Mouse (Mus musculus) granulocyte monocyte progenitor cell, adult 5-6 weeks (primary cell): ENCODE data around the gene Usp24. TPM values are rescaled to one million over a fixed set of nuclear protein-coding genes. Genes with fewer than 3 reads are reported as not detected.
A peak's percentile ranks its signal among the peaks of the same experiment; 100 is the strongest.

Experiments
- ATAC-seq: replicated peaks from 2 replicates; pipeline ENCODE4 v1.8.0; 2016; ENCODE audit warnings: mild to moderate bottlenecking, moderate TSS enrichment, inconsistent platforms; ENCODE audit not compliant: poor library complexity, severe bottlenecking
- total RNA-seq, 2 experiments: library from RNA; stranded (forward) in 1 of 2; stranded (reverse) in 1 of 2; fragments of 200-712, 200-1000 nt in 1 of 2; fragments of >200 nt in 1 of 2; fragmentation: Nextera tagmentation in 1 of 2; gene quantifications; 2 replicates each; pipeline ENCODE4 v1.2.3; 2014 to 2017

The Usp24 gene
- total RNA-seq, 2 experiments from 2014 or later, result 26.2 to 35.5 TPM

DNA sequence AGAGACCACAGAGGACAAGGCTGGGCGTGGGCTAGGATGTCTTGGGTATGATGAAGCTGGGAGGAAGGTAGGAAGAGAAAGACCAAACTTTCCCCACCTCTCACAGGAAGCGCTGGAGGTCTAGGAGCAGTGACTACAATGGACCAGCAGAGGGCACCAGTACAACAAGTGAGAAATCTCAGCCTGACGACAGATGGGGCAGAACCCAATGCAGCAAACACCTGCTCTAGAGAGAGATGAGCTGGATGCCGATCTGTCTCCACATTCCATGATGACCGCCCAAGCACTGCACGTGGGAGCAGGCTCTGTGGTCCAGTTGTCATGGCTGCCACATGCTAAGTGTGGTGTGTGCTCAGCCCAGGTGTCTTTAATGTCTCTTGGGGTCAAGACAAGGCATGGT is 158.2 kb downstream of the Usp24 start:
- ATAC-seq, result peak; percentile 84

DNA sequence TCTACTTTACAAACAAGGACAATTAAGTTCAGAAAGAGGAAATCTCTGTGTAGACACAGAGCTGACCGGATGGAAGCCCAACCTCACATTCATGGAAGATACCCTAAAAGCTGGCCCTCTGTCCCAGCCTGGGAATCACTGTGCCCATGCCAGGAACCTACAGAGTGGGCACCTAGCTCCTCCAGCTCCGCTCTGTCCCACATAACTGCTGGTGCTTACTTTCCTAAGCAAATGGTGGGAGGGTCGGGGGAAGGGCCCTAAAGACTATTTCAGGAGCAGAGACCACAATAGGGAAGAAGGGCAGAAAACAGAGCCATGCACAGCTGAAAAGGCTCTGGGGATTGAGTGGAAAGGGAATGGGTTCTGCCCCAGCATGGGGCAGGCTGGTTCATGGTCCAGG is 164.5 kb downstream of the Usp24 start:
- no peak for ATAC-seq

DNA sequence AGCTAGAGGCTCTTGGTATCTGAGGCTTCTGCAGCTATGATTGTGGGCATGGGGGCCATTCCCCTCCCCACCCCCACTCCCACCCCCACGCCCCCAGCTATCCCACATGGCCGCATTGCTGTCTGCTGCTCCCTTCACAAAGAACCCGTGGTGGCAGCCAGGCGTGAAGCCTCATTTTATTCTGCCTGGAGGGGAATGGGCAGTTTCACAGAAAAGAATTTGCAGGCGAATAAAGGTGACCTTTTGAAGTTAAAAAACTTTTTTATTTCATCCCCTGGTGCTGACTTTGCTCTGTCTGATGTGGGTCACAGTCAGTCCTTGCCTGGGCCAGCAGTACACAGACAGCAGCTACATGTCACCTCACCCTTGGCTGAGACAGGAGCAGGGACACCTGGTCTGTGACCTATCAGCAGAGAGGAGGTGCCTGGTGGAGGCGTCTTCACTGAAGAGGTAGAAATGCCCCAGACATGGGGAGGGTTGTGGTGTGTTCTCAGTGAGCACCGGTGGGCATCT is 167.3 kb downstream of the Usp24 start:
- ATAC-seq, result no peak

DNA sequence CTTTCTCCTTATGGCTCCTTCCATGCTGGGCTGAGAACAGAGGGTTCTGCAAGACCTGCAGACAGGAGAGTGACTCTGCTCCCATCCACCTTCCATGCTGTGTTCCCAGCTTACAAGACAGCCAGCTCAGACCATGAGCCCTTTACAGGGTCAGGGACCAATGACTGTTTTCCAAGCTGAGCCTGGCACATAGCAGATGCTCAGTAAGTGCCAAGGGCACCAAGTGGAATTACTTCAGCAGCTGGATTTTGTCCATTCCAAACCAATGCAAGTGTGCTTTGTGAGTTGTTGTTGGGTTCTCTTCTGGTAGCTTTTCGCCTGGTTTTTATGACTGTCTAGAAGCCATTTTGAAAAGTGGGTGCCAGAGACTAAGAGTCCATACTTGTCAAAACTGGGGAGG is 167.8 kb downstream of the Usp24 start:
- no peak for ATAC-seq

DNA sequence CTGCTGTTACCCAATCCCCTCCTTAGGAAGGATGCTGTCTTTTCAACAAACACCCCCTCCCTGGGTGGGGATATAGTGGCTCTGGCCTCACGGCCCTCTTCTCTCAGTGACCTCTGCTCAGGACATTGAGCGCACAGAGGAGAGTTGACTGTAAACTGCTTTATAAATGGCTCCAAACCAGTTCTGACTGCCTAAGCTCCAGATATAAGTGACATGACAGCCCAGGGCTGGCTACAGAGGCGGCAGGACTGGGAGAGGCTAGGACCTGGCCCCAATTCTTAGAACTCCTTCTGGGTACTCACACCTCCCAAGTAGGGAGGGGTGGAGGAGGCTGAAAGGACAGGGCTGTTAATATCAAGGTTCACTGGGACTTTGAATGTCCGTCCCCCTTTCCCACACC is 174.6 kb downstream of the Usp24 start:
- no peak for ATAC-seq

Other genes starting within 250 kb of the Usp24 start
- not detected in 2 replicates for gene Pcsk9, start 148.1 kb downstream of the Usp24 start, total RNA-seq (2014; fragmentation: Nextera tagmentation)
- 0.17 and 0.46 TPM in 2 replicates for gene Pcsk9, start 148.1 kb downstream of the Usp24 start, total RNA-seq (2017)
- gene Bsnd, start 176.1 kb downstream of the Usp24 start, total RNA-seq (2014; fragmentation: Nextera tagmentation), result not detected in 2 replicates
- not detected in 2 replicates for gene Bsnd, start 176.1 kb downstream of the Usp24 start, total RNA-seq (2017)
- gene Dhcr24, start 244.8 kb downstream of the Usp24 start, total RNA-seq (2014; fragmentation: Nextera tagmentation), result 19.6 and 22.2 TPM in 2 replicates
- 8.7 and 14.4 TPM in 2 replicates for gene Dhcr24, start 244.8 kb downstream of the Usp24 start, total RNA-seq (2017)